ENCODE assay signal across 8 mouse cellular contexts in genomic region chr6:30300372-30300771, GRCm38 (mm10). TPM values are rescaled to one million over a fixed set of nuclear protein-coding genes. Genes with fewer than 3 reads are reported as not detected.
DNase-seq lines count a peak whose midpoint lies in the region; ATAC-seq and TF ChIP-seq lines count a peak whose summit lies in the region.

No protein-coding gene starts in this region.

- in situ Hi-C loops in Patski (cut with MboI; ENCODE audit: low pct_unique_long_range_greater_than_20kb), result no loop called here

- no peak for TF ChIP-seq CTCF in Patski (IDR thresholded peaks at IDR 0.05)

- peak overlapping the region; percentile 92 for H3K9ac ChIP-seq in hindbrain, embryonic 14.5 days

- WGBS in hindbrain, embryonic 14.5 days, result under 1% methylated on average over 5 of the region's 5 CpGs

- peak overlapping the region; percentile 86 for H3K4me2 ChIP-seq in hindbrain, embryonic 14.5 days (replicated peaks)

- peak overlapping the region; percentile 87 for H3K27ac ChIP-seq in hindbrain, embryonic 14.5 days

- peak overlapping the region; percentile 84 for H3K4me3 ChIP-seq in hindbrain, embryonic 14.5 days (replicated peaks; ENCODE audit: low read length)

- H3K36me3 ChIP-seq in hindbrain, embryonic 14.5 days (replicated peaks; ENCODE audit: control insufficient read depth, insufficient read depth), result peaks cover 24% of the 10 kb centered on the region

- peaks cover 24% of the 10 kb centered on the region for H3K4me1 ChIP-seq in hindbrain, embryonic 14.5 days (replicated peaks; ENCODE audit: control insufficient read depth, insufficient read depth, low read length)

- ATAC-seq in Patski, result peak; percentile 41
- ATAC-seq in hindbrain, embryonic 14.5 days (ENCODE audit: low FRiP score), result peak; percentile 67

- no peaks in the 10 kb centered on the region for H3K9me3 ChIP-seq in hindbrain, embryonic 14.5 days (ENCODE audit: control insufficient read depth, low read length)

- H3K27me3 ChIP-seq in Patski, result no peaks in the 10 kb centered on the region
- H3K27me3 ChIP-seq in hindbrain, embryonic 14.5 days (ENCODE audit: control insufficient read depth, insufficient read depth, low read length), result no peaks in the 10 kb centered on the region

- POLR2A ChIA-PET in Patski (lab: Charles Lee), result interaction anchor here (1.4 to 2.1 kb wide), 3 partner anchors 8 to 55 kb away, joined by 3 to 6 read pairs (median 4); no protein-coding TSS in a partner anchor

- DNase-seq in Patski (ENCODE audit: low read depth, low spot score), result no peak
- DNase-seq in cerebellum, postnatal 25 days, result peak; percentile 79 to 80
- peak; percentile 37 to 49 for DNase-seq in frontal cortex, postnatal 25 days (ENCODE audit: low spot score in 2 of 2)
- peak; percentile 73 for DNase-seq in hindbrain, embryonic 14.5 days (ENCODE audit: low spot score)
- DNase-seq in layer of hippocampus, postnatal 36 days, result peak; percentile 76 to 80
- peak; percentile 96 for DNase-seq in lung, postnatal 25 days (ENCODE audit: low spot score)
- peak; percentile 81 for DNase-seq in retina, embryonic 14.5 days (ENCODE audit: low spot score)
- peak; percentile 81 for DNase-seq in thymus, postnatal 4 days

- CTCF ChIA-PET in Patski (lab: Charles Lee), result interaction anchor here (1.2 kb wide), 1 partner anchor 8 kb away, joined by 3 read pairs; no protein-coding TSS in a partner anchor

RNA-seq across cellular contexts. Expression of gene Ube2h, which starts 4.0 kb away (rescaled TPM):
- polyA plus RNA-seq in Patski (2021), result 88.9 TPM
- 68.2 and 69.4 TPM in 2 replicates for polyA plus RNA-seq in hindbrain, embryonic 14.5 days (2014; fragmentation: Nextera tagmentation; extraction: Ambion mirVana)
- total RNA-seq in layer of hippocampus, postnatal 36 days (2021), result 10 to 100 TPM; 88.1 to 93.9 TPM
